Mouse (Mus musculus) 3T3-L1 (cell line): ENCODE measurements around the gene Suclg2.

Experiments
- DNase-seq: peaks from one replicate; pipeline ENCODE4 v3.0.0-alpha.2; 2015; ENCODE audit warnings: low read depth, low spot score

Gene Suclg2

DNA sequence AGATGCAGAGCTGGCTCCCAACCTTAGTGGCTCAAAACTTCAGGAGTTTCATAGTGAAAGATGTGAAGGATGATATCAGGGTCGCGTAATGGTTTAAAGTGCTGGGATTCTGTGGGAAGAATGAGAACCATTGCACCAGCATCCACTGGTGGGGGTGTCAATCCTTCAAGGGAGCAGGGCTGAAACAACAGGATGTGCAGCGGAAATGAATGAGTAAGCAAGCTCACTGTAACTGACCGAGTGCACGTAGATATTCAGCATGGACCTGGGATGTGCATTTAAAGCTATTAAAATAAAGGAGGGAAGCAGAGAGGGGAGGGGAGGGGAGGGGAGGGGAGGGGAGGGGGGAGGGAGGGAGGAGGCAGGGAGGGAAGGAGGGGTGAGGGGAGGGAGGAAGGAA, 18.4 kb downstream of the Suclg2 start:
- DNase-seq, result no peak

DNA sequence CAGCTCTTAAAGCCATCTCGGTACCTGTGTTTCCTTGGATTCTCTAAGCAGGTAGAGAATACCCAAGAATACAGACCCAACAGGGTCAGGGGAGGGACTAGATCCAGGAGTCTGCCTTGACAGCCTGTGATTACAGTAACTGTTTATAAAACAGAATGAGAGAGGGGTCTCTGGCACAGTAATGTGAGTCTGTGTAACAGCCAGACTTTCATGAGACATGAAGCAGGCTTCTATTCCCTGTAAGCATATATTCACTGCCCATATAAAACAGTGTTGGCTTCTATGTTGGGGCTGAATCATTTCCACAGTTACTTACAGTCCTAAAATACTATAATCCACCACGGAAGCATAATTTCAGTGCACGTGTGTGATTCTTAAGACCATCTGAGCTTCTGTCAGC, 19.3 kb downstream of the Suclg2 start:
- DNase-seq, result no peak

DNA sequence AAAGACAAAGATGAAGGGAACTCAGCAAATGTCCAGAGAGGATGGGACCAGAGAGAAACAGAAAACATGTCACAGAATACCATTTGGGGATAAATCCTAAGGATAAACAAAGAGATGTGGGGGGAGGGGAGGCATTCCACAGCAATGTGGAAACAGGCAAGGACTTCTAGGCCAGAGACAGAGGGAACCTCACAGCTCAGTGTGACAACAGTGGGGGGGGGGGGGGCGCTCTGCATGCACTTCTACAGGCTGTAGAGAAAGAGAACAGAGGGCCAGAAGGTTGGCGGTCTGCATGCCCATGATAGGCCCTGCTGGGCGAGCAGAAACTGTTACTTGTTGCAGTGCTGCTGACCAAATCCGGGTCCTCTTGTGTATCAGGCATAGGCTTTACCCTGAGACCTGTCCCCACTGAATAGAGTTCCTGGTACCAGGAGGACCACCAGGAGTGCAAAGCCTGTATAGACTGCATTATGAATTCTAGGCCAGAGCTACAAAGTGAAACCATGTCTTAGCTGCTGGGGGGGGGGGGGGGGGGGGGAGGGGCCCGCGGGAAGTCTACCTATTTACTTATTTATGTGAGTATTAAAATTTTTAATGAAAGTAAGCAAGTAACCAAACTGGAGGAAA, 20.0 kb downstream of the Suclg2 start:
- no peak for DNase-seq

DNA sequence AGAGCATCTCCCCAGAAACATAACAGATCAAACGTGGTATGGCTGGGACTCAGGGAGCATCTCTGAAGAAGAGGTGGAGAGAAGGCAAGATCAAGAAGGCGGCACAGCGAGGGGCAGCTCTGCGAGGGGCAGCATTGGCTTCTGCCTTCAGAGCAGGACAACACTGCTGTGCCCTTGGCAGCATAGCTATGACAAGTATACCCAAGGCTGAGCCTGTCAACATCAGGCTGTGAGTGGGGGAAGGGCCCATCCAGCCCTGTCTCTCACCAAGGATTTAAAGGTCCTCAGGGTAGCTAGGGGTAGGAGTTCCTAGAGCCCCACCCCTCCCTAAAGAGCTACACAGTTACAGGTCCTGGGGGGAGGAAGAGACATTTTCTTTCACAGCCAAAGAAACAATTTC, 23.7 kb downstream of the Suclg2 start:
- DNase-seq, result no peak

DNA sequence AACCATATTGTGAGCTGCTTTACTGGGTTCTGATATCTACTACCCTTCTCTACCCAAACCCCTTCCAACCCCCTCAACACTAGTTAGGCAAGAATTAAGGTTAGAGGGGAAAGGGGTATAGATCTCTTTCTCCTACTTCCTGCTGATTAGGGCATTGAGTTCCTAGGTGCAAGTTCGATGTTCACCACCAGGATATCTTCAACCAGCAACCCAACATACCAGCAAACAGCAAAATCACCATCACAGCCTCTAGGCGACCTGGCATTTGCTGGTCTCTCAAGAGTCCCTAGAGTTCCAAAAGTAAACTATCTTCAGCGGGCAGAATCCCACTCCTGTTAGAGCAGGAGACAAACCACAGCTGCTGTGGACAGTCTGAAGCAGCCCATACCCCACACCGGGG, 33.4 kb downstream of the Suclg2 start:
- DNase-seq, result no peak

DNA sequence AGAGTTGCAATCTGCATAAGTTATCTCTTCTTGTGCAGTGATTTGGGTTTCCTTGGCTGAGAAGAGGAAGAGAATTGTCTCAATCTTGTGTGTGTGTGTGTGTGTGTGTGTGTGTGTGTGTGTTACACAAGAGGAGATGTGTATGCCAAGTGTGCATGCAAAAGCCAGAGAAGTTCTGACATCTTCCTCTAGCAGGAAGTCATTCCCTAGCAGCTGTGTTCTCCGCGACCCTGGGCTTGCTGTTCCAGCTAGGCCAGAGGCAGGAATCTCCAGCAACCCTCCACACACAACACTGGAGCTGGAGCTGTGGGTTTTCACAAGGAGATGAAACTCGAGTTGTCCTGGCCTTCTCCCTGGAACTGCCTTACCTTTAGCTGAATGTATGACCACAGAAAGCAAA, 38.9 kb downstream of the Suclg2 start:
- DNase-seq, result no peak

DNA sequence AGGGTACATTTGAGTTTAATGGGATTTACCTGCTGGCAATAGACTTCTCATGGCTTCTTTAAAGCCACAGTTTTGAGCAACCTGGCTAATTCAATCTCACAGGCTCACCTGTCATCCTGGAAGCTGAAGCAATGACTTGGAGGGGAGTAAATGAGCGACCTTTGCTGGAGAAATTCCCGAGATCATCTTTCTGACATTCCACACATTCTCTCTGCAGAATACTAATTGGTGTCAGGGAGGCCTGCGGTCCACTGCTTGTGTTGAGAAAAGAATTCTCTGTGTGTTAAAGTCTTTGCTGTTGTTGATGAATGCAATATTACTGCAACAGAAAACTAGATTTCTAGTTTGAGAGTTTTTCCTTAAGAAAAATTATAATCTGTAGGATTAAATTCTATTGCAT, 39.3 kb downstream of the Suclg2 start:
- no peak for DNase-seq

DNA sequence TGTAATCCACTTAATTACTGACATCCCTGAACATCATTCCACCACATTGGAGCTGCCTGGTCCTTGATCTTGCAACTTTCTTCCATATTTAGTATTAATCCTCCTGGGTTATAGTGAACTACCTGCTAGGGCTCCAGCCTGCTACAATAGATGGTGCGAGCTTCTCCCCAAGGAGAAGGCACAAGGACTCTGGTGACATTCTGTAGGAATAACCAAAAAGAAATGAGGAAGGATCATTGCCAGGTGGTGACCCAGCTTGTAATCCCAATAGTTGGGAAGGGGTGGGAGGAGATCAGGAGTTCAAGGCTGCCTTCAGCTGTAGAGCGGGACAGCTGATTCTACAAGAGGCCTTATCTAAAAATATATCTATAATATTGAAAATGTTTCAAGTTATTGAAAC, 41.6 kb downstream of the Suclg2 start:
- no peak for DNase-seq

DNA sequence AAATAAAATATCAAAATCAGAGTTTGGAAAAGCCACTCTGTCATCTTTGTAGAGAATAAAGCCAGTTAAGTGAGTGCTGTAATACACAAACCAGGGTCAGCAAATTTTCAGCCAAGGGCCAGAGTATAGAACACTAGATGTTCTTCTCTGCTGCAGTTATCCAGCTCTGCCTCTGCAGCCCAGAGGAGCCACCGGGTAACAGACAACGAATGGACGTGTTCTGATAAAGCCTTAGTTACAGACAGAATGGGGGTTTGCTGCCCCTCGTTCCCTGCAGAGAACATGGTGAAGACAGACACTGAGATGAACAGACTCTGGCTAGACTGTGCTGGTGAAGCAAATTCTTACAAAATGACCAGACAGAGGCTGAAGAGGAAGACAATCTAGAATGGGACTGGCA, 42.2 kb downstream of the Suclg2 start:
- DNase-seq, result no peak

DNA sequence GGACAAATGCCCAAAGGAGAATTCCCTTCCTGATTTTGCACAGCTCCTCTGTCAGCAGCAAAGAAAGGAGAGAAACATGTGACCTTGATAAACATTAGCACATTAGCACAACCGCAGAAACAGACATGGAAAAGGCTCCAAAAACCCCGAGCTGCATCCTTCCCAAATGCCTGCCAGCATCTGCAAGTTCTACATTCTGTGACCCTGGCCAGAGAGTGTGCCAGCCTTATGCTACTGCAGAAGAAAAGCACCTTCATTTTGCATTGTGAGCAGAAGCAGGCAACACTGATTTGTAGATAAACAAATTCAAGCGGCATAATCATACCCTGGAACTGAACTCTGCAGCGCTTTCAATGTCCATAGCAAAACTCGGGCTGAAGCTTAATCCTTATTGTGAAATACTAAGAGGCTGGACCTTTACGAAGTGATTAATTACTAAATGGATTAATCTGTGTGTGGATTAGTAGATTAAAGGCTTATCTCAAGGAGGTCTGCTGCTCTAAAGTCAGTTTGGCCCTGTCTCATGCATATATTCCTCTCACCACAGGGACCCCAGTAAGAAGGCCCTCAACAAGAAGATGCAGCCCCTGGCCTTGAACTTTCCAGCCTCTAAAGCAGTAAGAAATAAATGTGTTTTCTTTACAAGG, 43.4 kb downstream of the Suclg2 start:
- no peak for DNase-seq

DNA sequence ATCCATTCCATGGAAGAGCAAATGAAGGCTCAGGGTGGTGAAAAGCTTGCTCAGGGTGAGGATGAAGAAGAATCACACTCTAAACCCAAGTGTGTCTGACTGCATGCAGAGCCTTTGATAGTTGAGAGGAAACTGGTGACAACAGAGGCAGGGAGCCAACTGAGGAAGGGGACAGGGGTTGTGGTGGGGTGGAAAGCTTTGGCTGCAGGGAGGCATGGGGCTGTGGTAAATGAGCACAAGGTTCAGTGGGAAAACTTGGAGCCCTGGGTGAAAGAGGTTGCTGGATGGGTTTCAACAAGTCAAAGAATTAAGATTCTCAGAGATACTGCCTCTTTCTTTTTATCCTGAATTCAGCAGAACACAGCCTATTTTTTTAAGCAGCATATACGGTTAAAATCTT, 43.9 kb downstream of the Suclg2 start:
- no peak for DNase-seq

DNA sequence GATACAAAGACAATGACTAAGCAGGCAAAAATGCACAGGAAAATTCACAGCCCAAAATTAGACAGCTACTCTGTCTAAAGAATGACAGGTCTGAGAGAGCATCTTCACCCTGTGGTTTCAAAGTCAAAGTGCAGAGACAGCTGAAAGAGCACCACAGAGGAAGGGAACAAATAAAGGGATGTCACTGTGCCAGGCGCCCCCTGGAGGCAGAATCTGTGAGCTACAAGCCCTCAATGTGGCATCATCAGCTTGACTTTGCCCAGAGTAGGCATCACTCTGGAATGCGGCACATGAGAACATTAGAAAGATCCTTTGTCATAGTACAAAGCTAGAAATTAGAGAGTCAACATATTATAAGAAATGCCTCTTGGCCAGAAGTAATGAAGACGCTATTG, 49.3 kb downstream of the Suclg2 start:
- peak; percentile 83 for DNase-seq

DNA sequence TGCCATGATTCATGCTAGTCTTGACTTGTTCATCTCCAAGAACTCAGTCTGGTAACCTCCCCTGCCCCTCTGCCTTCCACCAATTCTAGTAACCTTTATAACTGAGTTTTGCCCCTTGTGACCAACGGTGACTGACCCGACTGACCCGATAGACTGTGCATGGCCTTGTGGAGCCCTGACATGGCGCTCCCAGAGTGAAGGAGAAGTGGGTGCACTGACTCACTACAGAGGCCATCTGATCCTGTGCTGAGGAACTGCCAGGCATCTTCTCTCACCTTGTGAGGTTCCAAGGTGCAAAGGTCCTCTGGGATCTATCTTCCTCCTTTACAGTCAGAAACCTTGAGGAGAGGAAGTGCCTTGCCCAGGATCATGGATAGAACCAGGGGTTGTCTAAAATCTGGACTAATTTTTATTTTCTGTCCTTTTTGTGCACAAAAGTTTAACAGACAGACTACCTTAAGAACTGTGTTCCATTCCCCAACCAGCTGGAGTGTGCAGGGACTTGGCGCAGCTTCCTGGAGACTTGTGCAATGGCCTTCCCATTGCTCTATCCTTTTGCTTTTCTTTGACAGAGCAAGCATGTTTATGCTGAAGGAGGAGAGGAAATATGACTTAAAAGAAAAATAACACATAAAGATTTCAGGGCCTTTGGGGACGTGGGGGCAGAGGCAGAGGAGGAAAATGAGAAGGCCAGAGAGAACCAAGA, 49.8 kb downstream of the Suclg2 start:
- no peak for DNase-seq

DNA sequence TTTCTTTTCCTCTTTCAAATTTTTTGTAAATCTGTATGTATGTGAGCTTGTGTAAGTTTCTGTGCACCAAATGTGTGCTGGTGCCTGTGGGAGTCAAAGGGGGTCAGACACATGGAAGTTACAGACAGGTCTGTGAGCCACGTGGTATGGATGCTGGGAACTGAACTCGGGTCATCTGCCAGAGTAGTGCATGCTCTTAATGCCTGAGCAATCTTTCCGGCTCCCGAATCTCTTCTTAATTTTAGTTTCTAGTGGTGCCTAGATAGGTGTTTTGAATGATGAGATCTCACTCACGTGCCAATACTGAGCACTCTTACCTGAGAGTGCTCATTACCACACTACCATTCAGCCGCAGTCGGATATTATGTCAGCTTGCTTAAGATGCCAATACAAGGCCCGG, 60.9 kb downstream of the Suclg2 start:
- no peak for DNase-seq

DNA sequence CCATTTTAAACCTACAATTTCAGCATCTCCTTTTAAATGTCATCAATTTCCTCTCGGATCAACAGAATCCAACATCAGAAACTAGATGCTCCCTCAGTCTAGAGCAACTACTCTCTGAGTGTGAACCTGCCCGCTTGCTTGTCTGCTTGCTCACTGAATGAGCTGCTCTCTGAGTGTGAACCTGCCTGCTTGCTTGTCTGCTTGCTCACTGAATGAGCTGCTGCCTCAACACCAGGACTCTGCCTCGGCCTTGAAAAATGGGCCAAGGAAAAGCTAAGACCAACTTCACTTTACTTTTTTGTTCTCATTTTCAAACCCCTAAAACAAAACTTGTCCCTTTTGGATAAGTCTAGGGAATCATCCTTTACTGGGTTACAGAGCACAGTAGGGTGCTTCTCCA, 64.9 kb downstream of the Suclg2 start:
- no peak for DNase-seq

DNA sequence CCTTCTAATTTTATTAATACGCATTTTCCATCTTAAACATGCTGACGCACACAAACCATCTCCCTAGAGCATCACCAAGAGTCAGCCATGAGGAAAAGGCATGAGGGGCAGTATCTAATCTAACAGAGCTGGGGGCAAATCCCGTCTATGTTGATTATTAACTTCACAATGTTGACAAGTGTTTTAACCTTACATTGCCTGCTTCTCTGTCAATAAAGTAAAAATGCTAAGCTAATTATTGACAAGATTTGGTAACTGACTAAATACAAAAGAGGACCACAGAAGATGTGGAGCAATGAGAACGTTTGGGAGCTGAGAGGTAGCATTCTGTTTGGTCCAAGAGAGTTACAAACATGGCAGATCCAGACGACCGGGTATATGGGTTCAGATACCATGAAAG, 65.8 kb downstream of the Suclg2 start:
- DNase-seq, result no peak

DNA sequence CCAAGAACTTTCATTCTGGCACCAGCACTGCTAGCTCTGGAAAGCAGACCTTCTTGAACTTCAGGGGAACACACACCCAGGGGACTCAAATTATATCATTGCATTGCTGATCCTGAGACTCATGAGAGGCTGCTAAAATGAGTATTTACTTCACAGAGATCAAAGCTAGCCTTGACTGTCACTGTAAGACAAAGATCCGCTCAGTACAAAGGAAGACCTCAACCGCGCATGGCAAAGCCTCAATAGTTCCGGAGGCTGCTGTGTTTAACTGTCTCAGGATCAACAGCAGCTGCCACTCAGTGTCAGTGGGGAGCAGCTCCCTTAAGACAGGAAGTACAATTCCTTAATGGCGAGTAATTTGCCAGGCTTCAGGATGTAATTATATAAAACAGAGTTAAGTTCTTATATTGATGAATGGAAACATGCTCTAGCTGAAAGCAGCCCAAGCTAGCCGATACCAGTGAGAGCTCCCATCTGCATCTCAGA, 67.2 kb downstream of the Suclg2 start:
- peak; percentile 13 for DNase-seq

DNA sequence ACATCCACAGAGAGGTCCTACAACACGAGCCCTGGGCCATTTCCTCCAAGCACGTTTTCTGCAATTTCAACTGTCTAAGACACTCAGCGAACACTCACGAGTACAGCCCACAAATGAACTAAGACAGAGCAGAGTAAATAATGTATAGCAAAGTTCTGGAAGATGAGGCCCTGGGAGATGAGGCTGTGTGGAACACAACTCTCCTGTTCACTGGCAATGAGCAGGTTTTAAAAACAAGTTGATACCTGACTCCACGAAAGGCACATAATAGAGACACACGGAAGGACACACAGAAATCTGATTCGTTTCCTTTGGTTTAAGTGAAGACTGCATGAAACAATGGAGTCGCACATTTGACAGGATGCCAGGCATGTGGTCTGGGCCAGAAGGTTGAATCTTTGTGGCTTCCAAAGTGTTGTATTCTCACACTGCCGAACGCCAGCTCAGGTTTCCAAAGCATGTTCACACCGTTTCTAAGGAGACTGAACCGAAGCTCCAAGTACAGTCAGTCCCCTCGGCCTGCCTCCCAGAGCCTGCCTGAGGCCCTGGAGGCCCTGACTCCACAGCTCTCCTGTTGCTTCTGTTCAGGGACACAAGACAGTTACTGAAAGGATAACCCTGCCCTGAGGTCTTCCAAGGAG, 68.4 kb downstream of the Suclg2 start:
- DNase-seq, result peak; percentile 74

DNA sequence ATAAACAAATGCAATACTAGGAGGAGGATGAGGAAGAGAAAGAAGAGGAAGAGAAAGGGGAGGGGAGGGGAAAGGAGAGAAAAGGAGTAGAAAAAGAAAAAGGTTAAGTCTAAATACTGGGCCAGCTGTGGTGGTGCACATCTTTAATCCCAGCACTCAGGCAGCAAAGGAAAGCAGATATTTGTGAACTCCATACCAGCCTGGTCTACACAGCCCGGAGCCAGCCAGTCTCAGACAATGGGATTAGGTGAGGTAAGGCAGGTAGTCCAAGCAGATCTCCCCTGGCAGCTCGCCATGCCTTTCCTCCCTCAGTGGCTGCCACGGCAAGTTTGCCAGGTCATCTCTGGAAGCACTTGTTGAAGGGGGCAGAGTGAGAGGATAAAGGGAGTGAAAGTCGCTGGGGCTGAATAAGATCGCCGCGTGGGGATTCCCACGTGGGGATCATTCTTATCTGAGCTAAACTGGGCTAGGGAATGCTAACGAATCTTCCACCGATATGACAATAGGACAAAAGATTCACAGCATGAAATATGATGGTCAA, 69.4 kb downstream of the Suclg2 start:
- DNase-seq, result no peak

DNA sequence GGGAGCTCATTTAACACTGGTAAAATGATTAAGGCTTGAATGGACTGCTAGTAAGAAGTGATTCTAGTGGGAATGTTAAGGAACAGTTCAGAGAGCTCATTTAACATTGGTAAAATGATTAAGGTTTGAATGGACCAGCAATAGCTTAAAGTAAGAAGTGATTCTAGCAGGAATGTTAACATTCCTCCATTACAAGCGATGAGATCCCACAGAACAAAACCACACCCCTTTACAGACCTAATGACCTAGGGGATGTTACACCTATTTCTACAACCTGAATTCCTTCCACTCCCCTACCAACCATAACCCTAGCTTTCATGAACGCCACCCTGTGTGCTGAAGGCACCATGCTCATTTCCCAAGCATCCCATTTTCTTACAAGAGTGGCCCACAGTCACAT, 81.2 kb downstream of the Suclg2 start:
- no peak for DNase-seq

DNA sequence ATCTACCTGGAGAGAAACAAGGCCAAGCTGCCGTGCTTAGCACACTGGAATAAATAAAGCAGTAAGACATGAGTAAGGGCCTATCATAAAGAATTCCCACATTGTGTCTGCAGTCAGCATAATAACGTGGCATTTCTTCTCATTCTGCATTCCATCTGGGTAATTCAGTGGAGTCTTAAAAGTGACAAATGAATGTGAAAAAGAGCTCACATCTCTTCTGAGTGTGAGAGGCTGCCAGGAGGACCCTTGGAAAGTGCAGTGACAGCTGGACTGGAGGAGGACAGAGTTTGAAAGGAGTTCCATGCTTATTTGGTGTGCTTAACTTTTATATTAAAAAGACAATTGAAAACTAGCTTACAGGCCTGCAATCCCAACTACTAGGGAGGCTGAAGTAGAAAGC, 83.2 kb downstream of the Suclg2 start:
- no peak for DNase-seq

DNA sequence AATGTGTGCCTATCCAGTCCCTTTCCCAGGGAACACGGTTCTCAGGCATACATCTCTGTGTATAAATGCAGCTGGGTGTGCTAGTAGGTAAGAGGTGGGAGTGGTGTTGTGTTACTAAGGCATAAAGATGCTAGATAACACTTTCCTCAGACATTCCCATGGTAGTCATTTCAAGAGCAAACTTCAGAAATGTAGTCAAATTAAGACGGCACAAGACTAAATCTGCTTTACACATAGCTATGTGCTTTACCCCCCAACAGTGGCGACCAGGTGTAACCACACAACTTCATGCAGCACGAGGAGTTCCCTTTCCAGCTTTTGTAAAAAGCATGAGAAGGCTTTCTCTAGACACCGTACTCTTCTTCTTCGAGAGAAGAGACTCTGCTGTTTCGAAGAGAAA, 89.5 kb downstream of the Suclg2 start:
- no peak for DNase-seq
